Mouse (Mus musculus): ENCODE data around the gene Dtd1.

- TF ChIP-seq CTCF (IDR thresholded peaks at IDR 0.05; ENCODE audit: insufficient read depth, low read depth, low read length) (no peak), POLR2A (IDR thresholded peaks at IDR 0.05; ENCODE audit: insufficient read depth, low read depth, low read length) (no peak)
These were observed 138.5 kb downstream of the Dtd1 start for GRCm38 (mm10) chr2:144738161-144738560.

Measured in olfactory bulb, adult 2 months (tissue).